Mouse (Mus musculus): ENCODE data around the gene Lgals4. TPM values are rescaled to one million over a fixed set of nuclear protein-coding genes. Genes with fewer than 3 reads are reported as not detected.
A peak's percentile ranks its signal among the peaks of the same experiment; 100 is the strongest.

Lgals4 gene
- polyA plus RNA-seq, 2 experiments = 5.9 to 18.0 TPM

GRCm38 (mm10) chr7:28812436-28812835, 21.2 kb upstream of the Lgals4 start:
- no peak overlapping the region for H3K27ac ChIP-seq (replicated peaks; ENCODE audit: low read depth, low read length)

GRCm38 (mm10) chr7:28812949-28813348, 20.7 kb upstream of the Lgals4 start:
- peak overlapping the region; percentile 78 for H3K4me2 ChIP-seq (replicated peaks; ENCODE audit: low read depth, low read length, severe bottlenecking)
- WGBS = 79% methylated on average over 5 of the region's 5 CpGs
- no peaks in the 10 kb centered on the region for H3K9me3 ChIP-seq (ENCODE audit: control insufficient read depth, low read length)
- peaks cover 61% of the 10 kb centered on the region for H3K36me3 ChIP-seq (ENCODE audit: control insufficient read depth, insufficient read depth, low read length)
- TF ChIP-seq POLR2A (IDR thresholded peaks at IDR 0.05; ENCODE audit: borderline replicate concordance, extremely low read depth, insufficient read depth, insufficient read length) = no peak
- H3K27me3 ChIP-seq (ENCODE audit: control insufficient read depth, insufficient read depth, low read length) = no peaks in the 10 kb centered on the region
- ATAC-seq (ENCODE audit: low FRiP score, low read depth) (no peak), DNase-seq (ENCODE audit: low spot score) (no peak)
- no peak overlapping the region for H3K27ac ChIP-seq (replicated peaks; ENCODE audit: low read depth, low read length)
- H3K9ac ChIP-seq (ENCODE audit: low read depth, low read length, severe bottlenecking) = peak overlapping the region; percentile 88; the same call in 1 of the 2 replicates
- H3K4me3 ChIP-seq (replicated peaks; ENCODE audit: low read length) = peak overlapping the region; percentile 69
- peaks cover 24% of the 10 kb centered on the region for H3K4me1 ChIP-seq (ENCODE audit: control insufficient read depth, insufficient read depth, low read length)

More at GRCm38 (mm10) chr7:28812436-28812835, 21.2 kb upstream of the Lgals4 start:
- peak overlapping the region; percentile 88; the same call in 1 of the 2 replicates for H3K9ac ChIP-seq (ENCODE audit: low read depth, low read length, severe bottlenecking)
- peak overlapping the region; percentile 78 for H3K4me2 ChIP-seq (replicated peaks; ENCODE audit: low read depth, low read length, severe bottlenecking)
- peaks cover 28% of the 10 kb centered on the region for H3K4me1 ChIP-seq (ENCODE audit: control insufficient read depth, insufficient read depth, low read length)
- WGBS = 69% methylated on average over 4 of the region's 4 CpGs
- no peak for DNase-seq (ENCODE audit: low spot score)
- ATAC-seq (ENCODE audit: low FRiP score, low read depth) = no peak
- no peaks in the 10 kb centered on the region for H3K9me3 ChIP-seq (ENCODE audit: control insufficient read depth, low read length)
- peaks cover 55% of the 10 kb centered on the region for H3K36me3 ChIP-seq (ENCODE audit: control insufficient read depth, insufficient read depth, low read length)
- TF ChIP-seq POLR2A (IDR thresholded peaks at IDR 0.05; ENCODE audit: borderline replicate concordance, extremely low read depth, insufficient read depth, insufficient read length) = no peak
- peak overlapping the region; percentile 69 for H3K4me3 ChIP-seq (replicated peaks; ENCODE audit: low read length)
- H3K27me3 ChIP-seq (ENCODE audit: control insufficient read depth, insufficient read depth, low read length) = no peaks in the 10 kb centered on the region

- Histone ChIP-seq H3K27me3 (ENCODE audit: control insufficient read depth, insufficient read depth, low read length) (no peaks in the 10 kb centered on the region), H3K4me1 (ENCODE audit: control insufficient read depth, insufficient read depth, low read length) (peaks cover 20% of the 10 kb centered on the region), H3K9ac (ENCODE audit: low read depth, low read length, severe bottlenecking) (no peak overlapping the region), H3K9me3 (ENCODE audit: control insufficient read depth, low read length) (no peaks in the 10 kb centered on the region), H3K27ac (replicated peaks; ENCODE audit: low read depth, low read length) (no peak overlapping the region), H3K4me3 (replicated peaks; ENCODE audit: low read length) (no peak overlapping the region), H3K36me3 (ENCODE audit: control insufficient read depth, insufficient read depth, low read length) (peaks cover 75% of the 10 kb centered on the region), H3K4me2 (replicated peaks; ENCODE audit: low read depth, low read length, severe bottlenecking) (no peak overlapping the region)
- DNase-seq (ENCODE audit: low spot score) = no peak
- no peak for ATAC-seq (ENCODE audit: low FRiP score, low read depth)
- WGBS = 88% methylated on average over 5 of the region's 5 CpGs
- no peak for TF ChIP-seq POLR2A (IDR thresholded peaks at IDR 0.05; ENCODE audit: borderline replicate concordance, extremely low read depth, insufficient read depth, insufficient read length)
Observed at GRCm38 (mm10) chr7:28814306-28815034, 19.2 kb upstream of the Lgals4 start.

- no peak overlapping the region for H3K4me3 ChIP-seq (replicated peaks; ENCODE audit: low read length)
- H3K4me2 ChIP-seq (replicated peaks; ENCODE audit: low read depth, low read length, severe bottlenecking) = no peak overlapping the region
- no peak overlapping the region for H3K9ac ChIP-seq (ENCODE audit: low read depth, low read length, severe bottlenecking)
- TF ChIP-seq POLR2A (IDR thresholded peaks at IDR 0.05; ENCODE audit: borderline replicate concordance, extremely low read depth, insufficient read depth, insufficient read length) = no peak
- H3K27ac ChIP-seq (replicated peaks; ENCODE audit: low read depth, low read length) = no peak overlapping the region
- 89% methylated on average over 9 of the region's 9 CpGs for WGBS
- ATAC-seq (ENCODE audit: low FRiP score, low read depth) (no peak), DNase-seq (ENCODE audit: low spot score) (no peak)
- peaks cover 83% of the 10 kb centered on the region for H3K36me3 ChIP-seq (ENCODE audit: control insufficient read depth, insufficient read depth, low read length)
- peaks cover 20% of the 10 kb centered on the region for H3K4me1 ChIP-seq (ENCODE audit: control insufficient read depth, insufficient read depth, low read length)
- H3K27me3 ChIP-seq (ENCODE audit: control insufficient read depth, insufficient read depth, low read length) = no peaks in the 10 kb centered on the region
- H3K9me3 ChIP-seq (ENCODE audit: control insufficient read depth, low read length) = no peaks in the 10 kb centered on the region
Observed at GRCm38 (mm10) chr7:28815230-28815629, 18.4 kb upstream of the Lgals4 start.

- no peak overlapping the region for H3K4me2 ChIP-seq (replicated peaks; ENCODE audit: low read depth, low read length, severe bottlenecking)
- no peak for DNase-seq (ENCODE audit: low spot score)
- H3K27me3 ChIP-seq (ENCODE audit: control insufficient read depth, insufficient read depth, low read length) = no peaks in the 10 kb centered on the region
- H3K9me3 ChIP-seq (ENCODE audit: control insufficient read depth, low read length) = no peaks in the 10 kb centered on the region
- WGBS = 86% methylated on average over 9 of the region's 9 CpGs
- no peak overlapping the region for H3K27ac ChIP-seq (replicated peaks; ENCODE audit: low read depth, low read length)
- H3K4me3 ChIP-seq (replicated peaks; ENCODE audit: low read length) = no peak overlapping the region
- no peak overlapping the region for H3K9ac ChIP-seq (ENCODE audit: low read depth, low read length, severe bottlenecking)
- peaks cover 93% of the 10 kb centered on the region for H3K36me3 ChIP-seq (ENCODE audit: control insufficient read depth, insufficient read depth, low read length)
- ATAC-seq (ENCODE audit: low FRiP score, low read depth) = no peak
- TF ChIP-seq POLR2A (IDR thresholded peaks at IDR 0.05; ENCODE audit: borderline replicate concordance, extremely low read depth, insufficient read depth, insufficient read length) = no peak
- peaks cover 20% of the 10 kb centered on the region for H3K4me1 ChIP-seq (ENCODE audit: control insufficient read depth, insufficient read depth, low read length)
Observed at GRCm38 (mm10) chr7:28816201-28816600, 17.5 kb upstream of the Lgals4 start.

Data from limb, embryonic 14.5 days (tissue).